Mouse (Mus musculus): Measurements from ENCODE around the gene 4930568D16Rik.

4930568D16Rik gene

GRCm38 (mm10) chr2:35367629-35368028 lies at the start of gene 4930568D16Rik:
4930568D16Rik (minus strand) TSS chr2:35367729.
- no peak for DNase-seq (ENCODE audit: low spot score in 2 of 2)

DNA sequence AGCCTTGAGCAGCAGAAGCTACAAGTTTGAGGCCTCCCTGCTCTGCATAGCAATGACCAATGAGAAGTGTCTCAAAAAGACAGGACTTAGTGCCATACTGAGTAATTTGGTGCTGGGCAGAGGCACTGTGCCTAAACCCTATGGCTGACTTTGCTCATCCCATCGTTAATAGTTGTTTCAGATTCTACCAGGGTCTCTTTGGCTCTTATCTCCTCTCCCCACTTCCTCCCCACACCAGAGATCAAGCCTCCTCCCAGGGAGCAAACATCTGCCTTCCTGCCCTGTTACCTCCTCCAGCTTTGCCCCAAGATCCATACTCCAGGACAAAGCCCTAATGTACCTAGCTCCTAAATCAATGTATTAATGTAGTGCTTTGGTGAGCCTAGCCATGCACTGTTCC lies 49.7 kb upstream of the 4930568D16Rik start:
- DNase-seq (ENCODE audit: low spot score in 2 of 2): no peak

DNA sequence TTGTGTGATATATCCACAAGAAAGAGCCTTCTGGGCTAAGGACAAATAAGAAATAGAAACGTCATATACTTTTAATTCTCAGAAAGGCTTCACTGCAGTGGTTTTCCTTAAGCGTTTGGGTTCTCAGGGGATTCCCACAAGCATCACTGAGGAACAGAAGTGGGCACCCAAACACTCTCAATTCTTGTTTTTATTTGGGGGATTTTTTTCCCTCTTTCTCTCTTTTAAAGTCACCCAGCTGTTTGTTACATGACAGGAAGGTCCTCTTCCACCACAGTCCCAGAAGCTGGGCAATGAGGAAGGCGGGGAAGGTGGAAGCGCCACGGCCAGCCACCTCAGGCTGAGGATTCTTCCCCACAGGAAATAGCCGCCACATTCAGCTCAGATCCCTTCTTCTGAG lies 48.9 kb upstream of the 4930568D16Rik start:
- DNase-seq (ENCODE audit: low spot score in 2 of 2): no peak

GRCm38 (mm10) chr2:35412810-35413209 lies 45.3 kb upstream of the 4930568D16Rik start:
- no peak for DNase-seq (ENCODE audit: low spot score in 2 of 2)

DNA sequence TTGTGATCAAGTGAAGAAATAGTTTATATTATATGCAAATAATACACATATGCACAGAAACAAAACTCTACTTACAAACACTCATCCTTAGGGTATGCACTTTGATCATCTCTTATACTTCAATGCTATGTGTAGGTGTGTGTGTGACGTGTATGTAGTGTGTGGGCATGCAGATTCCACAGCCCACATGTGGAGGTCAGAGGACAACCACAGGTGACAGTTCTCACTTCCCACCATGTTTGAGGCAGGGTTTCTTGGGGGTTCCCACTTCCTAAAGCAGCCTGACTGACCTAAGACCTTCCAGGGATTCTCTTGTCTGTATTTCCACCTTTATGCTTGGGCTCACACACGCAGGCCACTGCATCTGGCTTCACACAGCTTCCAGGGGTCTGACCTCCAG lies 44.7 kb upstream of the 4930568D16Rik start:
- no peak for DNase-seq (ENCODE audit: low spot score in 2 of 2)

- no peak for DNase-seq (ENCODE audit: low spot score in 2 of 2)
These were observed 44.2 kb upstream of the 4930568D16Rik start for GRCm38 (mm10) chr2:35411640-35412190.

DNA sequence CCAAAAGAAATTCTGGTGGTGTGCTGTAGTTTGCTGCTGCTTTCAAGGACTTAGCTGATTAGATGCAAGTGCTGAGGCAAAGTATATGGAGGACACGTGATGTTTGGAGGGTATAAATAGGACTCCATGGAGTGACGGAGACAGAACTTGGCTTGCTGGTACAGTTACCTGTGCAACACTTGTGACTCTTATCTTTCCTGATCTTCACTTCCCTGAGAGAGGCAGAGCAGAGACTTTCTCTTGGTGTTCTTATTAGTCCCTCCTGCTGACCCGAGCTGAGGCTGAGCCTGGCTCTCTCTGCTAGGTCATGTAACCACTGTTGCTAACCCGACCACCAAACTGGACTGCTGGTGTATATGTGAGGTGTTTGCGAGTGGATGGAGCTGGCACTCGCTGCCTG lies 41.9 kb upstream of the 4930568D16Rik start:
- no peak for DNase-seq (ENCODE audit: low spot score in 2 of 2)

- DNase-seq (ENCODE audit: low spot score in 2 of 2): no peak
These were observed 41.0 kb upstream of the 4930568D16Rik start for GRCm38 (mm10) chr2:35408409-35409110.

DNA sequence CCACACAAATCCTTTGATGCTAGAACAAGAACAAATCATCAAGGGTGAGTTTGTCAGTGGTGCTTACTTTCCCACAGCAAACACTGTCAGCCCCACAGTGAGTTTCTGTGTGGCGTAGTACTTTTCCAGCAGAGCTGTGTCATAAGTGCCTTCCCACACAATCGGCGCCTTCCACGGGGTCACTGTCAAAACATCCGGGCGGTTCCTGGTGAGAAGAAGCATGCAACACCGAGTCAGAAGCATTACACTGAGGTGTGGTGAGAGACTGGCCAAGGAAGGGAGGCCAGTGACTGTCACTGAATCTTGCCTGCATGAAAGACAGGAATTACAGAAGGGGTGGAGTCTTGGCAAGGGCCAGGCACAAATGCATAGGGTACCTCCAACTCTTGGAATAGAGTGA lies 40.3 kb upstream of the 4930568D16Rik start:
- no peak for DNase-seq (ENCODE audit: low spot score in 2 of 2)

DNA sequence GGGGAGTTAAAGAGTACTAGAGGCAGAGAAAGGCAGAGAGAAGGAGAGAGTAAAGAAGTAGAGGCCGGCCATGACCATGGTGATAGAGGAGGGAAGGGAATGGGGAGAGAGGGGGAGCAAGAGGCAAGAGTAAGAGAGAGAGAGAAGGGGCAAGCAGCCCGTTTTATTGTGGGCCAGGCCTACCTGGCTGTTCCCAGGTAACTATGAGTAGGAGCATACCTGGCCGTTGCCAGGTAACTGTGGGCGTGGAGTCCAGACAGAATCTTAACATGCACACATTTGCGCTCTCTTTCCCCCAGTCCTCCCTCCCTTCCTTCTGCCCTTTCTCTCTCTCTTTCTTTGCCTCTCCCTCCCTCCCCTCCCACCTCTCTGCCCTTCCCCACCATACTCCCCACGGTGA lies 39.7 kb upstream of the 4930568D16Rik start:
- DNase-seq (ENCODE audit: low spot score in 2 of 2): no peak

DNA sequence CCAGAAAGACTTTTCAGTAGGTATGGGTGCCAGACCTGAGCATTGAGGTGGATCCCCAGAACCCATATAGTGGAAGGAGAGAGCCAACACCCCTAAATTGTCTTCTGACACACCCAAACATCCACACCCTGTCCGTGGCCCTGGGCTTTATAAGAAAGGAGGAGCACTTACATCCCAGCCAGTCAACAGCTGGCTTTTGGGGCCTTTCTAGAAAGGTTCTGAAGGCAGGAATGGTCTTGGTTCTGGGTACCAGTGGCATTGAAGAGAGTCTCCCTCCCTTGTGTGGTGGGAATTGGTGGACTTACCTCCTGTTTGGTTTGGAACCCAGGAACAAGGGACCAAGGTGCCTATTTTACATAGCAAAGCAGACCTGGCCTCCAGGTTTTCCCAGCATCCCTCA lies 39.1 kb upstream of the 4930568D16Rik start:
- DNase-seq (ENCODE audit: low spot score in 2 of 2): no peak

DNA sequence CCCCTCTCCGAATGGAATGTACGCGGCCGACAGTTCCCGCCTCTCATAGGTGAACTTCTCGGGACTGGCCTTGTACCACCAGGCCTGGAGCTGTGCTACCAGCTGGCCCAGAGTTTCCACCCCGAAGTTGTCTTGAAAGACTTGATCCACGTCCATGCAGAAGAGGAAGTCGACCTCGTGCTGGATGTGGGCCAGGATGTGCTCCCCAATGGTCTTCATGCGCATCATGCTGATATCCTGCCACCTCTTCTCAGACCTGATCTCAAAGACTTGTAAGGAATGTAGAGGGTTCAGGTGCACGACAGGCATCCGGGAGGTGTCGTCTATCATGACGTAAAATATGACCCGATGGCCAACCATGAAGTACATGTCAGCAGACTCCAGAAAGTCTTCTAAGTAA lies 34.9 kb upstream of the 4930568D16Rik start:
- no peak for DNase-seq (ENCODE audit: low spot score in 2 of 2)

DNA sequence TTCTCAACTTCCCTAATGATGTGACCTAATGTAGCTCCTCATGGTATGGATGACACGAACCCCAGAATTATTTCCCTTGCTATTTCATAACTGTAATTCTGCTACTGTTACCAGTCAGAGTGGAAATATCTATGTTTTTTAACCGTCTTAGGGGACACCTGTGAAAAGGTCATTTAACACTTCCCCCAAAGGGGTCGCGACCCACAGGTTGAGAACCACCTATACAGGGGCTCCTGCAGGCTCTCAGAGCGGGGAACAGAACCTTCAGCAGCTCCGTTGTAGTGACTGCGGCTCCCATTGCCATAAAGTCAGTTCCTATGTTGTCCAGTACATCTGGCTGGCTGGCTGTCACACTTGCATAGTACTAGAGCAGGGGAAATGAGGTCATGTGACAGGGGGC lies 33.2 kb upstream of the 4930568D16Rik start:
- no peak for DNase-seq (ENCODE audit: low spot score in 2 of 2)

- peak; percentile 35 to 37 for DNase-seq (ENCODE audit: low spot score in 2 of 2)
These were observed 30.8 kb upstream of the 4930568D16Rik start for GRCm38 (mm10) chr2:35398184-35398828.

GRCm38 (mm10) chr2:35397590-35398173 lies 30.2 kb upstream of the 4930568D16Rik start:
- peak; percentile 68 to 70 for DNase-seq (ENCODE audit: low spot score in 2 of 2)

GRCm38 (mm10) chr2:35397096-35397495 lies 29.6 kb upstream of the 4930568D16Rik start, which contains the start of gene 4930402F06Rik:
4930402F06Rik (minus strand) TSS chr2:35397175.
- DNase-seq (ENCODE audit: low spot score in 2 of 2): no peak

GRCm38 (mm10) chr2:35385441-35385871 lies 17.9 kb upstream of the 4930568D16Rik start:
- DNase-seq (ENCODE audit: low spot score in 2 of 2): no peak

- DNase-seq (ENCODE audit: low spot score in 2 of 2): no peak
These were observed 11.8 kb upstream of the 4930568D16Rik start for GRCm38 (mm10) chr2:35379306-35379705.

DNA sequence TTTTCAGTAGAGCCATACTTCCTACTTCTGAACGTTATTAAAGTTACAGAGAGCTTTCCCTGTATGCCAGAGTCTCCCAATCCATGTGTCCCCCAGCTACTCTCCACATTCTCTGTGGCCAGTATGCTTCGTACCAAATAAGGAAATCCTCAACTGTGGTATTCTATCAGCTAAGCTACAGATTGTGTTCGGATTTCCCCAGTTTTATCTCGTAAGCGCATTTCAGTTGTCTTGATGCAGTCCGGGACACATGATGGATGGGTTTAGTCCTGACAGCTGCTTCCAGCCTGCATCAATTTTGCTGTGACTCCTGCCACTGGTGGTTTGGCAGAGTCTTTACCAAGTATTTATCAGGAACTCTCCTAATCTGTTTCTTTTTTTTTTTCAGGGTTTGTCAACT lies 10.1 kb upstream of the 4930568D16Rik start:
- no peak for DNase-seq (ENCODE audit: low spot score in 2 of 2)

- DNase-seq (ENCODE audit: low spot score in 2 of 2): no peak
These were observed 5.5 kb upstream of the 4930568D16Rik start for GRCm38 (mm10) chr2:35373003-35373402.

DNA sequence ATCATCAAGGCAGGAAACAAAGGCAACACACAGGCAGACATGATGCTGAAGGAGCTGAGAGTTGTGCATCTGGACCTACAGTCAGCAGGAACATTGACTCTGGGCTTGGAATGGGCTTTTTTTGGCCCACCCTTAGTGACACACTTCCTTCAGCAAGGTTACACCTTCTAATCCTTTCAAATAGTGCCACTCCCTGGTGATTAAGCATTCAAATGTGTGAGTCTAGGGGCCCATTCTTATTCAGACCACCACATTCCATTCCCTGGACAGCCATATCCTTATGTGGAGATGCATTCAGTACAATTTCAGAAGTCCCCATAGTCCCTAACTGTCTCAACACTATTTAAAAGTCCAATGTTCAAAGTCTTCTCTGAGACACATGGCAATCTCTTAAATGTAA lies 3.2 kb upstream of the 4930568D16Rik start:
- no peak for DNase-seq (ENCODE audit: low spot score in 2 of 2)

GRCm38 (mm10) chr2:35349184-35349583 lies 18.3 kb downstream of the 4930568D16Rik start:
- no peak for DNase-seq (ENCODE audit: low spot score in 2 of 2)

DNA sequence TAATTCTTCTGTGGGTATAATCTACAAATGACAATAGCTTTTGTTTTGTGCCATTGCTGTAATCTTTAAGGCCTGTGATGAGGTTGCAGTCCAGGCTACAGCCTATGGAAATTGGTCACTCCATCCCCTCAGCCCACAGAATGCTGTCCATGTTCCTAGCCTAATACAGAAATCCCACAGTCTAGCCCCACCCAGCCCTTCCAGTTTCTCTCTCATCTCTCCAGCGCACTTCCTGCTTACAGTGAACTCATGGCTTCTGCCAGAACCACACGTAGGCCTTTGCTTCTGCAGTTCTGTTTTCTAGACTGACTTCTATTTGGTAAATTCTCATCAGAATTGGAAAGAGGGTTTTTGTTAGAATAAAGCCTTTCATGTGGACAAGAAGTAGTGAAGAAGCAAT lies 21.5 kb downstream of the 4930568D16Rik start:
- DNase-seq (ENCODE audit: low spot score in 2 of 2): no peak

Measured in urinary bladder, postnatal 36 days (tissue).